Mouse (Mus musculus) midbrain, embryonic 14.5 days (tissue): ENCODE measurements around the gene 1700017B05Rik. TPM values are rescaled to one million over a fixed set of nuclear protein-coding genes. Genes with fewer than 3 reads are reported as not detected.
"Not testable (repeated sequence)": the region's sequence is repeated elsewhere in the genome, so short reads cannot be mapped to it uniquely, and the experiment has no call there.

Experiments used
- ATAC-seq: fragments of 200-750 bp; cut with Nextera tagmentation; 2 replicates; pipeline ENCODE4 v1.8.0; 2017; ENCODE audit warnings: moderate number of reproducible peaks, moderate library complexity; ENCODE audit not compliant: low FRiP score, low TSS enrichment
- DNase-seq: peaks from one replicate; pipeline ENCODE4 v3.0.0-alpha.2; 2015
- H3K27ac ChIP-seq: fragments of 300-500 bp; sonication (generic); replicated peaks from 2 replicates; pipeline ENCODE4 v1.5.1; 2014; ENCODE audit warnings: mild to moderate bottlenecking, low read depth, low read length, moderate library complexity
- H3K27me3 ChIP-seq: fragments of 300-500 bp; sonication (generic); 2 replicates; pipeline ENCODE4 v1.6.1; 2014; ENCODE audit warnings: low read length, control low read depth, mixed read lengths; ENCODE audit not compliant: control insufficient read depth, insufficient read depth
- H3K36me3 ChIP-seq: fragments of 300-500 bp; sonication (generic); 2 replicates; pipeline ENCODE4 v1.6.1; 2014; ENCODE audit warnings: low read length, control low read depth; ENCODE audit not compliant: control insufficient read depth, insufficient read depth
- H3K4me1 ChIP-seq: fragments of 300-500 bp; sonication (generic); 2 replicates; pipeline ENCODE4 v1.6.1; 2014; ENCODE audit warnings: mild to moderate bottlenecking, antibody characterized with exemption, low read length, control low read depth; ENCODE audit not compliant: control insufficient read depth, insufficient read depth
- H3K4me2 ChIP-seq: fragments of 300-500 bp; sonication (generic); 2 replicates; pipeline ENCODE4 v1.6.1; 2014; ENCODE audit warnings: mild to moderate bottlenecking, low read length, moderate library complexity
- H3K4me3 ChIP-seq: fragments of 300-500 bp; sonication (generic); replicated peaks from 2 replicates; pipeline ENCODE4 v1.5.1; 2014; ENCODE audit warnings: low read depth, low read length
- H3K9ac ChIP-seq: fragments of 300-500 bp; sonication (generic); replicated peaks from 2 replicates; pipeline ENCODE4 v1.6.1; 2014; ENCODE audit warnings: mild to moderate bottlenecking, low read length, moderate library complexity
- H3K9me3 ChIP-seq: fragments of 300-500 bp; sonication (generic); 2 replicates; pipeline ENCODE4 v1.6.1; 2016; ENCODE audit warnings: low read length, control low read depth, mixed read lengths; ENCODE audit not compliant: control insufficient read depth
- WGBS: fragments of 180-500 bp; shearing (Covaris S2); extraction: QIAGEN DNeasy Blood & Tissue Kit; methylation state at CpG from one replicate; pipeline ENCODE4 v1.1.7; 2014; 5-methylcytosine and 5-hydroxymethylcytosine counted together
- polyA plus RNA-seq: library from polyadenylated mRNA; unstranded; fragments of >200 nt; fragmentation: Nextera tagmentation; extraction: Ambion mirVana; gene quantifications from 2 replicates; pipeline ENCODE4 v1.2.1, GENCODE M21; 2014

Gene 1700017B05Rik
- polyA plus RNA-seq, 1 experiment from 2014 or later = 4.4 TPM

- Histone ChIP-seq H3K4me3 (no peak overlapping the region), H3K27me3 (no peaks in the 10 kb centered on the region), H3K4me1 (no peaks in the 10 kb centered on the region), H3K9ac (no peak overlapping the region), H3K36me3 (no peaks in the 10 kb centered on the region), H3K4me2 (no peak overlapping the region), H3K9me3 (no peaks in the 10 kb centered on the region), H3K27ac (no peak overlapping the region)
- ATAC-seq (no peak), DNase-seq (no peak)
- 80% methylated on average over 6 of the region's 6 CpGs for WGBS
Measured at GRCm38 (mm10) chr9:57233142-57233541, 29.3 kb downstream of the 1700017B05Rik start.

- H3K4me3 ChIP-seq = no peak overlapping the region
- 90% methylated on average over 5 of the region's 5 CpGs for WGBS
- no peak overlapping the region for H3K9ac ChIP-seq
- DNase-seq = no peak
- H3K27ac ChIP-seq = no peak overlapping the region
- ATAC-seq = no peak
- H3K9me3 ChIP-seq = no peaks in the 10 kb centered on the region
- no peaks in the 10 kb centered on the region for H3K36me3 ChIP-seq
- no peaks in the 10 kb centered on the region for H3K4me1 ChIP-seq
- H3K27me3 ChIP-seq = no peaks in the 10 kb centered on the region
- H3K4me2 ChIP-seq = no peak overlapping the region
Measured at GRCm38 (mm10) chr9:57232341-57232940, 30.0 kb downstream of the 1700017B05Rik start.

- H3K9me3 ChIP-seq = no peaks in the 10 kb centered on the region
- H3K27ac ChIP-seq = no peak overlapping the region
- no peaks in the 10 kb centered on the region for H3K27me3 ChIP-seq
- H3K36me3 ChIP-seq = no peaks in the 10 kb centered on the region
- H3K4me3 ChIP-seq = no peak overlapping the region
- H3K4me1 ChIP-seq = no peaks in the 10 kb centered on the region
- H3K4me2 ChIP-seq = no peak overlapping the region
- no peak for ATAC-seq
- DNase-seq = no peak
- WGBS = 76% methylated on average over 8 of the region's 8 CpGs
- H3K9ac ChIP-seq = no peak overlapping the region
Measured at GRCm38 (mm10) chr9:57231536-57232255, 30.7 kb downstream of the 1700017B05Rik start.

- H3K4me2 ChIP-seq = no peak overlapping the region
- 77% methylated on average over 9 of the region's 9 CpGs for WGBS
- H3K4me1 ChIP-seq = no peaks in the 10 kb centered on the region
- ATAC-seq = no peak
- H3K9me3 ChIP-seq = no peaks in the 10 kb centered on the region
- no peak for DNase-seq
- no peak overlapping the region for H3K9ac ChIP-seq
- H3K4me3 ChIP-seq = no peak overlapping the region
- H3K36me3 ChIP-seq = no peaks in the 10 kb centered on the region
- H3K27me3 ChIP-seq = no peaks in the 10 kb centered on the region
- no peak overlapping the region for H3K27ac ChIP-seq
Measured at GRCm38 (mm10) chr9:57230146-57230783, 32.1 kb downstream of the 1700017B05Rik start.

- Histone ChIP-seq H3K4me3 (no peak overlapping the region), H3K27me3 (no peaks in the 10 kb centered on the region), H3K4me1 (no peaks in the 10 kb centered on the region), H3K36me3 (no peaks in the 10 kb centered on the region), H3K9ac (no peak overlapping the region), H3K27ac (no peak overlapping the region), H3K4me2 (no peak overlapping the region), H3K9me3 (no peaks in the 10 kb centered on the region)
- ATAC-seq (no peak), DNase-seq (no peak)
- 81% methylated on average over 4 of the region's 4 CpGs for WGBS
Measured at GRCm38 (mm10) chr9:57229726-57230125, 32.7 kb downstream of the 1700017B05Rik start.

- Histone ChIP-seq H3K9me3 (no peaks in the 10 kb centered on the region), H3K9ac (no peak overlapping the region), H3K4me3 (no peak overlapping the region), H3K27me3 (no peaks in the 10 kb centered on the region), H3K4me2 (no peak overlapping the region), H3K4me1 (no peaks in the 10 kb centered on the region), H3K36me3 (no peaks in the 10 kb centered on the region), H3K27ac (no peak overlapping the region)
- DNase-seq (no peak), ATAC-seq (no peak)
- 78% methylated on average over 4 of the region's 4 CpGs for WGBS
Measured at GRCm38 (mm10) chr9:57228186-57228585, 34.2 kb downstream of the 1700017B05Rik start.

GRCm38 (mm10) chr9:57227203-57227602 lies 35.2 kb downstream of the 1700017B05Rik start:
- H3K9me3 ChIP-seq = no peaks in the 10 kb centered on the region
- H3K27me3 ChIP-seq = no peaks in the 10 kb centered on the region
- no peak for ATAC-seq
- no peak overlapping the region for H3K27ac ChIP-seq
- H3K4me2 ChIP-seq = no peak overlapping the region
- DNase-seq = no peak
- 70% methylated on average over 5 of the region's 5 CpGs for WGBS
- H3K4me3 ChIP-seq = no peak overlapping the region
- no peaks in the 10 kb centered on the region for H3K4me1 ChIP-seq
- no peak overlapping the region for H3K9ac ChIP-seq
- H3K36me3 ChIP-seq = no peaks in the 10 kb centered on the region

GRCm38 (mm10) chr9:57226628-57227122 lies 35.7 kb downstream of the 1700017B05Rik start:
- H3K4me2 ChIP-seq, H3K9ac ChIP-seq, H3K36me3 ChIP-seq, H3K4me3 ChIP-seq, H3K27me3 ChIP-seq, H3K27ac ChIP-seq, H3K9me3 ChIP-seq, DNase-seq, H3K4me1 ChIP-seq, ATAC-seq: not testable (repeated sequence)
- WGBS = 86% methylated on average over 6 of the region's 6 CpGs
